Mouse (Mus musculus): ENCODE measurements around the gene C2cd3.

DNA sequence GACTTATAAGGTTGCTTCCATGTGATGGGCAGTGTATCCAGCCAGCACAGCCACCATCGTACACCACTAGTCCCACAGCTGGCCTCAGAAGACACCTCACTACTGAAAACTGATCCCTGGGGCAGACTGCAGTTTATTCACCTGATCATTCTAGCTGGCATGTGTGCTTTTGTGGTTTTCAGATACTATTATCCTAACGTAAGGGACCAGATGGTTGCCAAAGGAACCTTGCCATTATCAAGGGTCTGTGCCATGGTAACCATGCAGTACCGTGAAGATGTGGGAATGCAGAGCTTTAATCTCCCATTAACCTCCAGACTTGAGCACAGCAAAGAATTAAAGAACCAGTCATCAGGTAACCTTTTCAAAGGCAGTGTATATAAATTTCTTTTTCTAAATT lies 53.8 kb downstream of the C2cd3 start:
- TF ChIP-seq CTCF (IDR thresholded peaks at IDR 0.05; ENCODE audit: insufficient read depth, low read depth, low read length), result no peak
- no peak for TF ChIP-seq POLR2A (IDR thresholded peaks at IDR 0.05; ENCODE audit: insufficient read depth, low read depth, low read length)

Data from olfactory bulb, adult 2 months (tissue).